21 mouse cellular contexts compared by ENCODE assay signal in genomic region chr2:144108376-144108775, GRCm38 (mm10).
DNase-seq lines count a peak whose midpoint lies in the region; ATAC-seq lines count a peak whose summit lies in the region.
"Had no signal": no experiment of that assay in that cellular context is flagged by ENCODE, and none has a peak within 500 bp of the region (broad histone marks: within the 10 kb centered on the region; RNA-seq: fewer than 3 reads in every experiment).

No protein-coding gene starts in this region.

- H3K9me3 ChIP-seq in heart, embryonic 15.5 days (replicated peaks): no peaks in the 10 kb centered on the region
- no peaks in the 10 kb centered on the region for H3K9me3 ChIP-seq in intestine, embryonic 15.5 days
- H3K9me3 ChIP-seq: forebrain, embryonic 12.5 days; heart, embryonic 10.5 days; hindbrain, embryonic 15.5 days; limb, embryonic 13.5 days; megakaryocyte, embryonic 14.5 days; midbrain, embryonic 15.5 days had no signal

- no peak overlapping the region for H3K9ac ChIP-seq in heart, embryonic 15.5 days
- no peak overlapping the region for H3K9ac ChIP-seq in intestine, embryonic 15.5 days
- H3K9ac ChIP-seq: forebrain, embryonic 12.5 days; hindbrain, embryonic 15.5 days; limb, embryonic 13.5 days; liver, embryonic 14.5 days; midbrain, embryonic 15.5 days had no signal

- no peaks in the 10 kb centered on the region for H3K36me3 ChIP-seq in heart, embryonic 15.5 days
- H3K36me3 ChIP-seq in intestine, embryonic 15.5 days: no peaks in the 10 kb centered on the region
- H3K36me3 ChIP-seq: forebrain, embryonic 12.5 days; heart, embryonic 10.5 days; hindbrain, embryonic 15.5 days; limb, embryonic 13.5 days; midbrain, embryonic 15.5 days had no signal

- no peak for ATAC-seq in heart, embryonic 15.5 days (replicated peaks; ENCODE audit: insufficient number of reproducible peaks, insufficient read depth, low FRiP score, low read depth)
- peak; percentile 55 for ATAC-seq in intestine, embryonic 15.5 days
- ATAC-seq: midbrain, embryonic 15.5 days had no signal

- peaks cover 22% of the 10 kb centered on the region for H3K4me1 ChIP-seq in heart, embryonic 15.5 days (replicated peaks)
- H3K4me1 ChIP-seq in intestine, embryonic 15.5 days (replicated peaks): peaks cover 6% of the 10 kb centered on the region; the same call in 1 of the 2 replicates
- H3K4me1 ChIP-seq: hindbrain, embryonic 15.5 days; midbrain, embryonic 15.5 days had no signal

- peak; percentile 18 for DNase-seq in adrenal gland, adult 2 months
- no peak for DNase-seq in adrenal gland, postnatal 10 days
- DNase-seq in heart, adult 9 months (ENCODE audit: low spot score in 2 of 2): no peak
- no peak for DNase-seq in layer of hippocampus, postnatal 36 days
- no peak for DNase-seq in lung, postnatal 25 days (ENCODE audit: low spot score)
- no peak for DNase-seq in spleen, postnatal 14 days (ENCODE audit: low spot score in 2 of 2)
- DNase-seq: cerebellum, adult 9-11 months; gastrocnemius, postnatal 25 days; kidney, adult 18-20 months; kidney, postnatal 10 days; spleen, adult 18-20 months; thymus, postnatal 14 days had no signal

- 0 out of 2 replicates have a peak overlapping the region, but pooled peaks have one; percentile 5 for H3K27ac ChIP-seq in heart, embryonic 15.5 days
- H3K27ac ChIP-seq in intestine, embryonic 15.5 days: no peak overlapping the region
- H3K27ac ChIP-seq: forebrain, embryonic 12.5 days; heart, embryonic 10.5 days; hindbrain, embryonic 15.5 days; limb, embryonic 13.5 days; liver, embryonic 14.5 days; midbrain, embryonic 15.5 days had no signal

- H3K4me2 ChIP-seq in heart, embryonic 15.5 days: no peak overlapping the region
- no peak overlapping the region for H3K4me2 ChIP-seq in intestine, embryonic 15.5 days (replicated peaks)
- H3K4me2 ChIP-seq: forebrain, embryonic 12.5 days; hindbrain, embryonic 15.5 days; limb, embryonic 13.5 days; midbrain, embryonic 15.5 days had no signal

- H3K4me3 ChIP-seq in heart, embryonic 15.5 days: no peak overlapping the region
- H3K4me3 ChIP-seq in intestine, embryonic 15.5 days (replicated peaks): no peak overlapping the region
- H3K4me3 ChIP-seq: forebrain, embryonic 12.5 days; heart, embryonic 10.5 days; hindbrain, embryonic 15.5 days; limb, embryonic 13.5 days; megakaryocyte, embryonic 14.5 days; midbrain, embryonic 15.5 days had no signal

- WGBS in heart, embryonic 15.5 days: 56% methylated on average over 3 of the region's 3 CpGs
- 71% methylated on average over 3 of the region's 3 CpGs for WGBS in intestine, embryonic 15.5 days

- peaks cover 3% of the 10 kb centered on the region; the same call in 1 of the 2 replicates for H3K27me3 ChIP-seq in heart, embryonic 15.5 days
- H3K27me3 ChIP-seq in intestine, embryonic 15.5 days (replicated peaks): no peaks in the 10 kb centered on the region
- H3K27me3 ChIP-seq: hindbrain, embryonic 15.5 days; limb, embryonic 13.5 days; midbrain, embryonic 15.5 days had no signal
